Mouse (Mus musculus) frontal cortex, postnatal 25 days (tissue): Measurements from ENCODE around the gene Plcb4.
"Not testable (repeated sequence)": the region's sequence is repeated elsewhere in the genome, so short reads cannot be mapped to it uniquely, and the experiment has no call there.

Experiments
- DNase-seq, 2 experiments: peaks; one replicate each; pipeline ENCODE4 v3.0.0; 2022; ENCODE audit warnings: low spot score in 2 of 2

Gene Plcb4

GRCm38 (mm10) chr2:135888767-135889166 lies 230.0 kb downstream of the Plcb4 start:
- DNase-seq = no peak

- no peak for DNase-seq
Measured at GRCm38 (mm10) chr2:135890083-135890482, 231.3 kb downstream of the Plcb4 start.

GRCm38 (mm10) chr2:135891097-135891496 lies 232.3 kb downstream of the Plcb4 start:
- DNase-seq = no peak

- DNase-seq = no peak
Measured at GRCm38 (mm10) chr2:135891686-135892085, 232.9 kb downstream of the Plcb4 start.

GRCm38 (mm10) chr2:135894582-135894981 lies 235.8 kb downstream of the Plcb4 start:
- DNase-seq = no peak

- DNase-seq = no peak
Measured at GRCm38 (mm10) chr2:135898025-135898424, 239.2 kb downstream of the Plcb4 start.

GRCm38 (mm10) chr2:135899931-135900330 lies 241.1 kb downstream of the Plcb4 start:
- not testable (repeated sequence) for DNase-seq

GRCm38 (mm10) chr2:135901015-135901414 lies 242.2 kb downstream of the Plcb4 start:
- no peak for DNase-seq

- no peak for DNase-seq
Measured at GRCm38 (mm10) chr2:135904262-135904661, 245.5 kb downstream of the Plcb4 start.

GRCm38 (mm10) chr2:135904791-135905190 lies 246.0 kb downstream of the Plcb4 start:
- no peak for DNase-seq

GRCm38 (mm10) chr2:135914343-135915261 lies 255.8 kb downstream of the Plcb4 start:
- DNase-seq = no peak

- no peak for DNase-seq
Measured at GRCm38 (mm10) chr2:135915928-135916327, 257.1 kb downstream of the Plcb4 start.

GRCm38 (mm10) chr2:135917000-135917399 lies 258.2 kb downstream of the Plcb4 start:
- no peak for DNase-seq

GRCm38 (mm10) chr2:135918116-135918515 lies 259.3 kb downstream of the Plcb4 start:
- DNase-seq = no peak

- DNase-seq = no peak
Measured at GRCm38 (mm10) chr2:135919641-135920040, 260.8 kb downstream of the Plcb4 start.

- peak in 1 of 2 experiments; percentile 12 for DNase-seq
Measured at GRCm38 (mm10) chr2:135926660-135927343, 268.0 kb downstream of the Plcb4 start.

- DNase-seq = no peak
Measured at GRCm38 (mm10) chr2:135929021-135929720, 270.4 kb downstream of the Plcb4 start.

GRCm38 (mm10) chr2:135930696-135931095 lies 271.9 kb downstream of the Plcb4 start:
- DNase-seq = no peak

- DNase-seq = no peak
Measured at GRCm38 (mm10) chr2:135932569-135932968, 273.8 kb downstream of the Plcb4 start.

- no peak for DNase-seq
Measured at GRCm38 (mm10) chr2:135936376-135936775, 277.6 kb downstream of the Plcb4 start.

- DNase-seq = no peak
Measured at GRCm38 (mm10) chr2:135937646-135938045, 278.8 kb downstream of the Plcb4 start.

GRCm38 (mm10) chr2:135939933-135940332 lies 281.1 kb downstream of the Plcb4 start:
- no peak for DNase-seq
